Mouse (Mus musculus): ENCODE results near the gene Ncbp3.

The Ncbp3 gene

GRCm38 (mm10) chr11:73024236-73024904 lies 23.2 kb upstream of the Ncbp3 start:
- in situ Hi-C loops (cut with MboI; ENCODE audit: low pct_unique_long_range_greater_than_20kb in 1 of 2, low sequenced_read_pairs in 2 of 2, unreplicated experiment in 1 of 2): no loop called here

- in situ Hi-C loops (cut with MboI; ENCODE audit: low pct_unique_long_range_greater_than_20kb in 1 of 2, low sequenced_read_pairs in 2 of 2, unreplicated experiment in 1 of 2): no loop called here
Observed at GRCm38 (mm10) chr11:73026961-73027360, 20.6 kb upstream of the Ncbp3 start.

- in situ Hi-C loops (cut with MboI; ENCODE audit: low pct_unique_long_range_greater_than_20kb in 1 of 2, low sequenced_read_pairs in 2 of 2, unreplicated experiment in 1 of 2): no loop called here
Observed at GRCm38 (mm10) chr11:73030821-73031498, 16.6 kb upstream of the Ncbp3 start.

- in situ Hi-C loops (cut with MboI; ENCODE audit: low pct_unique_long_range_greater_than_20kb in 1 of 2, low sequenced_read_pairs in 2 of 2, unreplicated experiment in 1 of 2): no loop called here
Observed at GRCm38 (mm10) chr11:73031536-73031935, 16.0 kb upstream of the Ncbp3 start.

GRCm38 (mm10) chr11:73036077-73036476 lies 11.5 kb upstream of the Ncbp3 start:
- in situ Hi-C loops (cut with MboI; ENCODE audit: low pct_unique_long_range_greater_than_20kb in 1 of 2, low sequenced_read_pairs in 2 of 2, unreplicated experiment in 1 of 2): loop anchor here in 1 of 2 experiments (5.0 kb wide), 1 partner anchor 34 kb away; no protein-coding TSS in a partner anchor

- in situ Hi-C loops (cut with MboI; ENCODE audit: low pct_unique_long_range_greater_than_20kb in 1 of 2, low sequenced_read_pairs in 2 of 2, unreplicated experiment in 1 of 2): loop anchor here in 1 of 2 experiments (5.0 kb wide), 1 partner anchor 35 kb away; no protein-coding TSS in a partner anchor
Observed at GRCm38 (mm10) chr11:73036889-73037288, 10.7 kb upstream of the Ncbp3 start.

- in situ Hi-C loops (cut with MboI; ENCODE audit: low pct_unique_long_range_greater_than_20kb in 1 of 2, low sequenced_read_pairs in 2 of 2, unreplicated experiment in 1 of 2): loop anchor here in 1 of 2 experiments (5.0 kb wide), 1 partner anchor 35 kb away; no protein-coding TSS in a partner anchor
Observed at GRCm38 (mm10) chr11:73037691-73038090, 9.9 kb upstream of the Ncbp3 start.

- in situ Hi-C loops (cut with MboI; ENCODE audit: low pct_unique_long_range_greater_than_20kb in 1 of 2, low sequenced_read_pairs in 2 of 2, unreplicated experiment in 1 of 2): loop anchor here in 1 of 2 experiments (5.0 kb wide), 1 partner anchor 37 kb away; no protein-coding TSS in a partner anchor
Observed at GRCm38 (mm10) chr11:73039102-73039799, 8.3 kb upstream of the Ncbp3 start.

- in situ Hi-C loops (cut with MboI; ENCODE audit: low pct_unique_long_range_greater_than_20kb in 1 of 2, low sequenced_read_pairs in 2 of 2, unreplicated experiment in 1 of 2): no loop called here
Observed at GRCm38 (mm10) chr11:73044229-73044755, 3.3 kb upstream of the Ncbp3 start.

- in situ Hi-C loops (cut with MboI; ENCODE audit: low pct_unique_long_range_greater_than_20kb in 1 of 2, low sequenced_read_pairs in 2 of 2, unreplicated experiment in 1 of 2): no loop called here
Observed at GRCm38 (mm10) chr11:73044789-73045188, 2.8 kb upstream of the Ncbp3 start.

GRCm38 (mm10) chr11:73048030-73048876 lies 670 bp downstream of the Ncbp3 start:
- in situ Hi-C loops (cut with MboI; ENCODE audit: low pct_unique_long_range_greater_than_20kb in 1 of 2, low sequenced_read_pairs in 2 of 2, unreplicated experiment in 1 of 2): no loop called here

GRCm38 (mm10) chr11:73049335-73049734 lies 1.8 kb downstream of the Ncbp3 start:
- in situ Hi-C loops (cut with MboI; ENCODE audit: low pct_unique_long_range_greater_than_20kb in 1 of 2, low sequenced_read_pairs in 2 of 2, unreplicated experiment in 1 of 2): no loop called here

- in situ Hi-C loops (cut with MboI; ENCODE audit: low pct_unique_long_range_greater_than_20kb in 1 of 2, low sequenced_read_pairs in 2 of 2, unreplicated experiment in 1 of 2): no loop called here
Observed at GRCm38 (mm10) chr11:73052795-73053194, 5.2 kb downstream of the Ncbp3 start.

- in situ Hi-C loops (cut with MboI; ENCODE audit: low pct_unique_long_range_greater_than_20kb in 1 of 2, low sequenced_read_pairs in 2 of 2, unreplicated experiment in 1 of 2): no loop called here
Observed at GRCm38 (mm10) chr11:73057701-73058100, 10.1 kb downstream of the Ncbp3 start.

- in situ Hi-C loops (cut with MboI; ENCODE audit: low pct_unique_long_range_greater_than_20kb in 1 of 2, low sequenced_read_pairs in 2 of 2, unreplicated experiment in 1 of 2): no loop called here
Observed at GRCm38 (mm10) chr11:73059630-73060029, 12.0 kb downstream of the Ncbp3 start.

GRCm38 (mm10) chr11:73061413-73061812 lies 13.8 kb downstream of the Ncbp3 start:
- in situ Hi-C loops (cut with MboI; ENCODE audit: low pct_unique_long_range_greater_than_20kb in 1 of 2, low sequenced_read_pairs in 2 of 2, unreplicated experiment in 1 of 2): no loop called here

- in situ Hi-C loops (cut with MboI; ENCODE audit: low pct_unique_long_range_greater_than_20kb in 1 of 2, low sequenced_read_pairs in 2 of 2, unreplicated experiment in 1 of 2): no loop called here
Observed at GRCm38 (mm10) chr11:73071839-73072238, 24.3 kb downstream of the Ncbp3 start.

GRCm38 (mm10) chr11:73076295-73076694 lies 28.7 kb downstream of the Ncbp3 start:
- in situ Hi-C loops (cut with MboI; ENCODE audit: low pct_unique_long_range_greater_than_20kb in 1 of 2, low sequenced_read_pairs in 2 of 2, unreplicated experiment in 1 of 2): no loop called here

Measured in mouse embryonic stem cell (cell line).